Mouse (Mus musculus) thymus, adult 2 months (tissue): ENCODE results near the gene Adck1.

Experiments used
- CTCF ChIP-seq: fragments of 200-500 bp; IDR thresholded peaks from 2 replicates; pipeline ENCODE4 v1.5.1; 2012; ENCODE audit warnings: mild to moderate bottlenecking, control low read depth, low read length, moderate library complexity, borderline replicate concordance; ENCODE audit not compliant: control insufficient read depth, poor library complexity, insufficient read depth; ENCODE audit errors: extremely low read depth
- POLR2A ChIP-seq: fragments of 200-500 bp; IDR thresholded peaks from 2 replicates; pipeline ENCODE4 v1.6.1; 2012; ENCODE audit warnings: mild to moderate bottlenecking, low read length, control low read depth, moderate library complexity; ENCODE audit not compliant: control insufficient read depth, poor library complexity, insufficient read depth; ENCODE audit errors: extremely low read depth

GRCm38 (mm10) chr12:88466801-88467200 is 106.4 kb downstream of the Adck1 start:
- TF ChIP-seq POLR2A = no peak
- no peak for TF ChIP-seq CTCF
